Mouse (Mus musculus) testis, adult 2 months (tissue): ENCODE data around the gene Kbtbd12.

ENCODE experiments used
- CTCF ChIP-seq: fragments of 200-500 bp; IDR thresholded peaks from 2 replicates; pipeline ENCODE4 v1.5.1; 2012; ENCODE audit warnings: low read depth, mild to moderate bottlenecking, inconsistent platforms, low read length, moderate library complexity; ENCODE audit not compliant: control insufficient read depth, insufficient read depth, insufficient replicate concordance
- POLR2A ChIP-seq: fragments of 200-500 bp; IDR thresholded peaks from 2 replicates; pipeline ENCODE4 v1.6.1; 2012; ENCODE audit warnings: low read depth, mild to moderate bottlenecking, inconsistent platforms, low read length, moderate library complexity; ENCODE audit not compliant: control insufficient read depth

- TF ChIP-seq POLR2A: no peak
- TF ChIP-seq CTCF: no peak
These were observed 2.6 kb upstream of the Kbtbd12 start for GRCm38 (mm10) chr6:88640331-88640730.
